Mouse (Mus musculus): ENCODE measurements around the gene Wfdc10. TPM values are rescaled to one million over a fixed set of nuclear protein-coding genes. Genes with fewer than 3 reads are reported as not detected.
A peak's percentile ranks its signal among the peaks of the same experiment; 100 is the strongest.

The Wfdc10 gene
- polyA plus RNA-seq, 1 experiment: not detected

GRCm38 (mm10) chr2:164635266-164635665 lies 20.6 kb upstream of the Wfdc10 start:
- H3K36me3 ChIP-seq (ENCODE audit: control insufficient read depth, insufficient read depth, low read length, poor library complexity, severe bottlenecking): no peaks in the 10 kb centered on the region

GRCm38 (mm10) chr2:164638696-164639095 lies 17.1 kb upstream of the Wfdc10 start, which contains the start of gene Wfdc16:
TSS of gene Wfdc16 (minus strand) at chr2:164638796.
- no peak within 1 kb of the TSS for H3K4me3 ChIP-seq (ENCODE audit: low read depth, low read length)
- H3K4me1 ChIP-seq (ENCODE audit: control insufficient read depth, insufficient read depth, low read length): no peaks in the 10 kb centered on the region
- no peak within 1 kb of the TSS for H3K27ac ChIP-seq (ENCODE audit: insufficient read depth, low read length)
- H3K9me3 ChIP-seq (replicated peaks; ENCODE audit: control insufficient read depth, insufficient read depth, low read length, poor library complexity, severe bottlenecking): 0 out of 2 replicates have a peak, but pooled peaks cover 2% of the 10 kb centered on the region
- TF ChIP-seq POLR2A (IDR thresholded peaks at IDR 0.05; ENCODE audit: insufficient read depth, low read length) (no peak), EP300 (IDR thresholded peaks at IDR 0.05; ENCODE audit: insufficient read depth, low read depth, low read length) (no peak), CTCF (IDR thresholded peaks at IDR 0.05; ENCODE audit: low read depth, low read length) (no peak)
- no peaks in the 10 kb centered on the region for H3K36me3 ChIP-seq (ENCODE audit: control insufficient read depth, insufficient read depth, low read length, poor library complexity, severe bottlenecking)
- H3K27me3 ChIP-seq (ENCODE audit: control insufficient read depth, insufficient read depth, low read length, poor library complexity, severe bottlenecking): no peaks in the 10 kb centered on the region
- H3K9ac ChIP-seq (ENCODE audit: low read depth, poor library complexity, severe bottlenecking): no peak within 1 kb of the TSS

More at GRCm38 (mm10) chr2:164635266-164635665, 20.6 kb upstream of the Wfdc10 start:
- no peak overlapping the region for H3K4me3 ChIP-seq (ENCODE audit: low read depth, low read length)
- H3K9me3 ChIP-seq (replicated peaks; ENCODE audit: control insufficient read depth, insufficient read depth, low read length, poor library complexity, severe bottlenecking): 0 out of 2 replicates have a peak, but pooled peaks cover 2% of the 10 kb centered on the region
- no peak overlapping the region for H3K27ac ChIP-seq (ENCODE audit: insufficient read depth, low read length)
- no peaks in the 10 kb centered on the region for H3K4me1 ChIP-seq (ENCODE audit: control insufficient read depth, insufficient read depth, low read length)
- TF ChIP-seq POLR2A (IDR thresholded peaks at IDR 0.05; ENCODE audit: insufficient read depth, low read length) (no peak), EP300 (IDR thresholded peaks at IDR 0.05; ENCODE audit: insufficient read depth, low read depth, low read length) (no peak), CTCF (IDR thresholded peaks at IDR 0.05; ENCODE audit: low read depth, low read length) (no peak)
- H3K27me3 ChIP-seq (ENCODE audit: control insufficient read depth, insufficient read depth, low read length, poor library complexity, severe bottlenecking): no peaks in the 10 kb centered on the region
- H3K9ac ChIP-seq (ENCODE audit: low read depth, poor library complexity, severe bottlenecking): no peak overlapping the region

- Histone ChIP-seq H3K36me3 (ENCODE audit: control insufficient read depth, insufficient read depth, low read length, poor library complexity, severe bottlenecking) (no peaks in the 10 kb centered on the region), H3K27ac (ENCODE audit: insufficient read depth, low read length) (no peak overlapping the region), H3K4me3 (ENCODE audit: low read depth, low read length) (no peak overlapping the region), H3K9ac (ENCODE audit: low read depth, poor library complexity, severe bottlenecking) (no peak overlapping the region), H3K9me3 (replicated peaks; ENCODE audit: control insufficient read depth, insufficient read depth, low read length, poor library complexity, severe bottlenecking) (0 out of 2 replicates have a peak, but pooled peaks cover 2% of the 10 kb centered on the region), H3K4me1 (ENCODE audit: control insufficient read depth, insufficient read depth, low read length) (no peaks in the 10 kb centered on the region), H3K27me3 (ENCODE audit: control insufficient read depth, insufficient read depth, low read length, poor library complexity, severe bottlenecking) (no peaks in the 10 kb centered on the region)
- no peak for TF ChIP-seq CTCF (IDR thresholded peaks at IDR 0.05; ENCODE audit: low read depth, low read length)
- no peak for TF ChIP-seq POLR2A (IDR thresholded peaks at IDR 0.05; ENCODE audit: insufficient read depth, low read length)
- no peak for TF ChIP-seq EP300 (IDR thresholded peaks at IDR 0.05; ENCODE audit: insufficient read depth, low read depth, low read length)
Observed at GRCm38 (mm10) chr2:164641129-164641528, 14.7 kb upstream of the Wfdc10 start.

GRCm38 (mm10) chr2:164641881-164642673 lies 13.8 kb upstream of the Wfdc10 start:
- H3K4me3 ChIP-seq (ENCODE audit: low read depth, low read length): no peak overlapping the region
- no peak overlapping the region for H3K27ac ChIP-seq (ENCODE audit: insufficient read depth, low read length)
- H3K9ac ChIP-seq (ENCODE audit: low read depth, poor library complexity, severe bottlenecking): no peak overlapping the region
- H3K9me3 ChIP-seq (replicated peaks; ENCODE audit: control insufficient read depth, insufficient read depth, low read length, poor library complexity, severe bottlenecking): no peaks in the 10 kb centered on the region
- no peaks in the 10 kb centered on the region for H3K27me3 ChIP-seq (ENCODE audit: control insufficient read depth, insufficient read depth, low read length, poor library complexity, severe bottlenecking)
- no peaks in the 10 kb centered on the region for H3K4me1 ChIP-seq (ENCODE audit: control insufficient read depth, insufficient read depth, low read length)
- TF ChIP-seq POLR2A (IDR thresholded peaks at IDR 0.05; ENCODE audit: insufficient read depth, low read length): no peak
- no peak for TF ChIP-seq EP300 (IDR thresholded peaks at IDR 0.05; ENCODE audit: insufficient read depth, low read depth, low read length)
- TF ChIP-seq CTCF (IDR thresholded peaks at IDR 0.05; ENCODE audit: low read depth, low read length): no peak
- H3K36me3 ChIP-seq (ENCODE audit: control insufficient read depth, insufficient read depth, low read length, poor library complexity, severe bottlenecking): no peaks in the 10 kb centered on the region

- Histone ChIP-seq H3K9me3 (replicated peaks; ENCODE audit: control insufficient read depth, insufficient read depth, low read length, poor library complexity, severe bottlenecking) (no peaks in the 10 kb centered on the region), H3K36me3 (ENCODE audit: control insufficient read depth, insufficient read depth, low read length, poor library complexity, severe bottlenecking) (no peaks in the 10 kb centered on the region), H3K9ac (ENCODE audit: low read depth, poor library complexity, severe bottlenecking) (no peak within 1 kb of the TSS), H3K27ac (ENCODE audit: insufficient read depth, low read length) (no peak within 1 kb of the TSS), H3K4me1 (ENCODE audit: control insufficient read depth, insufficient read depth, low read length) (no peaks in the 10 kb centered on the region), H3K27me3 (ENCODE audit: control insufficient read depth, insufficient read depth, low read length, poor library complexity, severe bottlenecking) (no peaks in the 10 kb centered on the region), H3K4me3 (ENCODE audit: low read depth, low read length) (peak within 1 kb of the TSS; percentile 35; the same call in 1 of the 2 replicates)
- no peak for TF ChIP-seq POLR2A (IDR thresholded peaks at IDR 0.05; ENCODE audit: insufficient read depth, low read length)
- no peak for TF ChIP-seq EP300 (IDR thresholded peaks at IDR 0.05; ENCODE audit: insufficient read depth, low read depth, low read length)
- TF ChIP-seq CTCF (IDR thresholded peaks at IDR 0.05; ENCODE audit: low read depth, low read length): no peak
Observed at GRCm38 (mm10) chr2:164656483-164656882, 637 bp downstream of the Wfdc10 start, which contains the start of gene Wfdc9. TSS of gene Wfdc9 (minus strand) at chr2:164656583.

GRCm38 (mm10) chr2:164664851-164665250 lies 9.0 kb downstream of the Wfdc10 start:
- Histone ChIP-seq H3K4me1 (ENCODE audit: control insufficient read depth, insufficient read depth, low read length) (no peaks in the 10 kb centered on the region), H3K27me3 (ENCODE audit: control insufficient read depth, insufficient read depth, low read length, poor library complexity, severe bottlenecking) (no peaks in the 10 kb centered on the region), H3K9me3 (replicated peaks; ENCODE audit: control insufficient read depth, insufficient read depth, low read length, poor library complexity, severe bottlenecking) (peaks cover 7% of the 10 kb centered on the region; the same call in 1 of the 2 replicates), H3K36me3 (ENCODE audit: control insufficient read depth, insufficient read depth, low read length, poor library complexity, severe bottlenecking) (no peaks in the 10 kb centered on the region), H3K4me3 (ENCODE audit: low read depth, low read length) (no peak overlapping the region), H3K27ac (ENCODE audit: insufficient read depth, low read length) (no peak overlapping the region), H3K9ac (ENCODE audit: low read depth, poor library complexity, severe bottlenecking) (no peak overlapping the region)
- no peak for TF ChIP-seq POLR2A (IDR thresholded peaks at IDR 0.05; ENCODE audit: insufficient read depth, low read length)
